Mouse (Mus musculus) embryonic fibroblast, embryonic 13.5 days (primary cell): ENCODE results near the gene Fam53b.

ENCODE experiments used
- CTCF ChIP-seq: IDR thresholded peaks from 2 replicates; pipeline ENCODE4 v1.5.1; 2011; ENCODE audit warnings: mild to moderate bottlenecking, control low read depth, low read length, moderate library complexity, borderline replicate concordance; ENCODE audit not compliant: insufficient read depth
- POLR2A ChIP-seq: IDR thresholded peaks from 2 replicates; pipeline ENCODE4 v1.6.1; 2011; ENCODE audit warnings: low read depth, mild to moderate bottlenecking, control low read depth, low read length, moderate library complexity

GRCm38 (mm10) chr7:132859042-132859958 is 45.6 kb upstream of the Fam53b start, which contains the start of gene Abraxas2:
- TF ChIP-seq CTCF = no peak
- peak; percentile 79 for TF ChIP-seq POLR2A
